Mouse (Mus musculus) cerebellum, postnatal 4 days (tissue): ENCODE data around the gene Mybbp1a.

ENCODE experiments used
- DNase-seq, 2 experiments: peaks; one replicate each; pipeline ENCODE4 v3.0.0; 2022; ENCODE audit warnings: low spot score in 2 of 2, mixed read lengths in 1 of 2

Mybbp1a gene

GRCm38 (mm10) chr11:72477653-72478052 is 36.5 kb downstream of the Mybbp1a start:
- DNase-seq: no peak

- no peak for DNase-seq
Measured at GRCm38 (mm10) chr11:72478228-72478627, 37.1 kb downstream of the Mybbp1a start.

- DNase-seq: no peak
Measured at GRCm38 (mm10) chr11:72479499-72479898, 38.3 kb downstream of the Mybbp1a start.

- no peak for DNase-seq
Measured at GRCm38 (mm10) chr11:72481313-72481712, 40.2 kb downstream of the Mybbp1a start.

GRCm38 (mm10) chr11:72481952-72482351 is 40.8 kb downstream of the Mybbp1a start:
- DNase-seq: no peak

- DNase-seq: no peak
Measured at GRCm38 (mm10) chr11:72484549-72484948, 43.4 kb downstream of the Mybbp1a start.

- DNase-seq: peak in 1 of 2 experiments; percentile 44
Measured at GRCm38 (mm10) chr11:72485157-72485556, 44.0 kb downstream of the Mybbp1a start.

GRCm38 (mm10) chr11:72485960-72486359 is 44.8 kb downstream of the Mybbp1a start:
- DNase-seq: no peak

GRCm38 (mm10) chr11:72487171-72487570 is 46.0 kb downstream of the Mybbp1a start:
- DNase-seq: no peak

GRCm38 (mm10) chr11:72487739-72488138 is 46.6 kb downstream of the Mybbp1a start:
- DNase-seq: no peak

- DNase-seq: peak; percentile 33 to 68
Measured at GRCm38 (mm10) chr11:72488753-72489271, 47.7 kb downstream of the Mybbp1a start.

GRCm38 (mm10) chr11:72489397-72489796 is 48.2 kb downstream of the Mybbp1a start:
- DNase-seq: no peak

- peak; percentile 89 to 92 for DNase-seq
Measured at GRCm38 (mm10) chr11:72489881-72490301, 48.7 kb downstream of the Mybbp1a start, which contains the start of gene Spns2. Gene Spns2 (minus strand): TSS chr11:72489904.

GRCm38 (mm10) chr11:72491130-72491960 is 50.2 kb downstream of the Mybbp1a start:
- no peak for DNase-seq

- no peak for DNase-seq
Measured at GRCm38 (mm10) chr11:72494046-72494988, 53.2 kb downstream of the Mybbp1a start.

- no peak for DNase-seq
Measured at GRCm38 (mm10) chr11:72496066-72496465, 54.9 kb downstream of the Mybbp1a start.

- no peak for DNase-seq
Measured at GRCm38 (mm10) chr11:72496775-72497174, 55.6 kb downstream of the Mybbp1a start.

- DNase-seq: peak in 1 of 2 experiments; percentile 21
Measured at GRCm38 (mm10) chr11:72497367-72497766, 56.2 kb downstream of the Mybbp1a start.

GRCm38 (mm10) chr11:72500139-72500538 is 59.0 kb downstream of the Mybbp1a start:
- DNase-seq: no peak
